Mouse (Mus musculus): ENCODE results near the gene Gm10770. TPM values are rescaled to one million over a fixed set of nuclear protein-coding genes. Genes with fewer than 3 reads are reported as not detected.
"Not testable (repeated sequence)": the region's sequence is repeated elsewhere in the genome, so short reads cannot be mapped to it uniquely, and the experiment has no call there.

The Gm10770 gene
- not detected in 2 replicates for polyA plus RNA-seq (2012; rRNA removed)

DNA sequence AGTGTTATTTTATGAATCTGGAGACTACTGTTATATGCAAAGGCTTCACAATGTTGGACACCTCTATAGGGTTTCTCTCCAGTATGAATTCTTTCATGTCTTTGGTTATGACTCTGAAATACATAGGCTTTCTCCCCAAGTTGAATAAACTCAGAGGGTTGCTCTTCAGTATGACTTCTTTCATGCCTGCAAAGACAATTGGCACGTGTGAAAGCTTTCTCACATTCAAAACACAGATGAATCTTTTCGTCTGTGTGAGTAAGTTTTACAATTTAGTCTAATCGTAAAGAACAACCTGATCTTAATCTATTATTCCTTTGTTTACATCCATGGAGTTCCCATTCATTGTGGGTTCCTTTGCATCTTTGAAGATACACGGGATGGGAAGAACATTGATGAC, at the start of gene Gm10770:
Gene Gm10770, minus strand, starts transcription at position 101 of the 400 bp plus-strand sequence.
- not testable (repeated sequence) for DNase-seq (ENCODE audit: low read depth)

DNA sequence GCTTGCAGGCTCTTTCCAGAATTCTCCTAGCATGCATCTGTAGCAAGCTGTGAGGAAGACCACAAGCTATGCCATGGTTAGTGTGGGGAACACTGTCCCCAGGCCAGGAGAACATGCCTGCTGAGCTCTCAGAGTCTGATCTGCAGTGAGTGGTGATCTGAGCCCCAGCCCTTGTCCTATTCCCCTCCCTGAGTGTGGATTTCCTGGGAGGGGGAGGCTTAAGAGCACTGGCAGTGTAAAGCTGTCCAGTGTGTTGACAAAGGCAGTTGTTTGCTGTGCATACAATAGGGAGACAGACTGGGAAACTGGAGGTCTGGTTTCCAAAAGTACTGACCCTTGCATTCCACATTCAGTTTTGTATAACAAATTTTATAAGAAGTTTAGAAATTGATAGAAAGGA, 43.8 kb upstream of the Gm10770 start:
- DNase-seq (ENCODE audit: low read depth) = not testable (repeated sequence)

DNA sequence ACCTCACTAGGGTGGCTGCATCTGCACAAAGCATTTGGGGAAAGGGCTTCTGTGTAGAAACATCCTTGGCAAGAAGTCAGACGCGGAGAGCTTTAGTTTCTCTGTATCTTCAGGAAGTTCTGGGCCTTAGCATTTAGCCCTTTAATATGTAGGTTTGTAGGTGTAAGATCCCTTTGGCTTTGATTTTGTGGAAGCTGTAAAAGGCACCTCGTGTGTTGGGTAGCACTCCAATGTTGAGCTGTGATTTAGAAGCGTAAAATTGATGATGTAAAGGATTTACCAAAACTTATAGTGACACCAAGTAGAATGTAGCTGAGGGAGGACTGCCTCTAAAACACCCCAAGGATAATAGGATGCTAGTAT, 38.9 kb upstream of the Gm10770 start:
- not testable (repeated sequence) for DNase-seq (ENCODE audit: low read depth)

DNA sequence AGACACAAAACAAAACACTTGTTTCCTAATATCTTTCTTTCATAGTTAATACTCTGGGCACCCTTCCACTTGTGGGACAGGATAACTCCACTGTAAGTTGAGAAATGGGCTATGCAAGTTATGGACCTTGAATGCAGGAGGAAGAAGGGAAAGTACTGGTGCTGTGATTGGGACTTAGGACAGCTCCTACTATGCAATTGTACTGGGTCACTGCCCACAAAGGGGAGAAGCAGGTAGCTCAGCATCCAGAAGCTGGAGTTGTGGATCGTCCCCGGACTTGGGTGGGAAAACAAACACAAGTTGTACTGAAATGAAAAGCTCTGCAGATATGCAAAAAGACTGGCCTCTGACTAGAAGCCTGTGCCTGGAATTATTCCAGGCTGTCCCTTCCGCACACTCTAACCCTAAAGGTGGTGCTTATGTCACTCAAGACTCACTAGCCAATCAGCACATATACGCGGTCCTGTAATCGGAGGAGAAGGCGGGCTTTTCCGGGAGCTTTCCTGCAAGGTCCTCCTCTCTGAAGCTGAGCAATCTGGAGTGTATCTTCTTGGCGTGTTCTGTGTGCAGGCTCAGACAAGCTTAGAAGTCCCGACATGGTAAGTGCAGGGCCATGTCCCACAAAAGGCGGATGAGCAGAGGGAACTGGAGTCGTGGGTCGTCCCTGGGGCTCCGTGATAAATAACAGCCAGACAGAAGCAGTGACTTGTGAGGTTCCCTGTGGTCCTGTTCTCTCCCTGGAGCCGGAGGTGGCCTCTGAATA, 38.3 kb upstream of the Gm10770 start, which contains the start of gene Zfp937:
Gene Zfp937, plus strand, starts transcription at position 474 of the 763 bp plus-strand sequence.
- peak; percentile 37 for DNase-seq (ENCODE audit: low read depth)

DNA sequence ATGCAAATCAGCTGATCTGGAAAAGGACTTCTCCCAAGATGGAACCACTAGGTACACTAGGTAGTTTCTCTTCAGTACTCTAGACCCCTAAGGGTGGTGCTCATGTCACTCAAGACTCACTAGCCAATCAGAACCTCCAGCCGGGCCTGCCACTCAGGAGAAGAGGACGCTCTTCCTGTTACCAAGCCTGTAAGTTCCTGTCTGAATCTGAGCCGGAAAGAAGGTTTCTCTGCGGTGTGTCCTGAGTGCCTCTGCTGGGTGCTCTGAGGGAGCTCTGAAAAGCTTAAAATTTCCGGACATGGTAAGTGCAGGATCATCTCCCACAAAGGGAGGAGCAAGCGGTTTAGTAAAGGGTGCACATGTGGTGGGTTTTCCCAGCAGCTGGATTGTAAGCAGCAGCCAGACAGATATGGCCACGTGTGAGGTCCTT, 2.1 kb upstream of the Gm10770 start, which contains the start of gene Gm14139:
Gene Gm14139, plus strand, starts transcription at position 186 of the 430 bp plus-strand sequence.
- not testable (repeated sequence) for DNase-seq (ENCODE audit: low read depth)

DNA sequence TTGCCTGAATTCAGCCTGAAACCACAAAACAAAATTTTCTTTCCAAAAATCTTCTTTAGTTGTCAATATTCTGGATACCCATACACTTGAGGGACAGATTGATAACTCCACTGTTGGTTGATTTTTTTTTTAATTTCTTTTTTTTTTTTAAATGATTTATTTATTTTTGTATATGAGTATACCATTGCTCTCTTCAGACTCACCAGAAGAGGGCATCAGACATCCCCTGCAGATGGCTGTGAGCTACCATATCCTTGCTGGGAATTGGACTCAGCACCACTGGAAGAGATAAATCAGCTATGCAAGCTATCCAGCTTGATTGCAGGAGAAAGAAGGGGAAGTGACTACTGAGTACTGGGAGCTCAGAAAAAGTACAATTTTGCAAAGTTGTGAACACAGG, 1.6 kb upstream of the Gm10770 start:
- DNase-seq (ENCODE audit: low read depth) = not testable (repeated sequence)

DNA sequence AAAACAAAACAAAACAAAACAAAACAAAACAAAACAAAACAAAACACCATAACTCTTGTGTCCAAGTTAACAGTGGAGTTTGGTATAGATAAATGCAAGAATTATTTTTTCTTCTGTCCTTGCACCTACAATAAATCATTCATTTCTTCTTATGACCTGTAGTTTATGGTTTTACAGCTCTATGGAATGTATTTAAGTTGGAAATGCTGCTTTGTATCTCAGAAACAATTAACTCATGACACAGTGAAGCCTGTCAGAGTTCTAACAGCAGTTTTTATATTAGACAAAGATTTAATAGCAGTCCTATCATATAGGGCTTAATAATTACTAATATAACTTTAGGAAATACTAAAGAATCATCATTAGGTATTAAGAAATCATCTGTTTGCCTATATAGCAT, 5.6 kb downstream of the Gm10770 start:
- DNase-seq (ENCODE audit: low read depth) = no peak

DNA sequence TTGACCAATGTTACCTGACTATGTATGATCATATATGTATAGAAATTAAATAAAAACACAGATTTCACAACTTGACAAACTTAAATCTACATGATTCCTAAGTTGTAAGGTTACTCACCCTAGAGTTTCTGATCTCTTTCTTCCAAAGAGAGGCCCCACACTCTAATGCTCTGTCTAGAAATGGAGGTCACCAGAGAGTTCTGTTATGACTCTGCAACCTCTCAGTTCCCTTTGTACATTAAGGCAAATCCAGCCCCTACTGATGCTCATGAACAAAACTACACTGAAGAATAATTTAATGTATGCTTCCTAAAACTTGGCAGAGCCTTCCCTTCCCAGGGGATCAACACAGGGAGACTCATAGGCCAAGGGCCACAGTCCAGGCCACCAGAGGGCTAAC, 12.8 kb downstream of the Gm10770 start:
- no peak for DNase-seq (ENCODE audit: low read depth)

- peak; percentile 88 for DNase-seq (ENCODE audit: low read depth)
These were observed 43.0 kb downstream of the Gm10770 start, which contains the start of gene Zfp120 for GRCm38 (mm10) chr2:150136435-150136897. TSS of gene Zfp120 (minus strand) at chr2:150136708.

GRCm38 (mm10) chr2:150132773-150133172, 46.7 kb downstream of the Gm10770 start:
- peak; percentile 88 for DNase-seq (ENCODE audit: low read depth)

DNA sequence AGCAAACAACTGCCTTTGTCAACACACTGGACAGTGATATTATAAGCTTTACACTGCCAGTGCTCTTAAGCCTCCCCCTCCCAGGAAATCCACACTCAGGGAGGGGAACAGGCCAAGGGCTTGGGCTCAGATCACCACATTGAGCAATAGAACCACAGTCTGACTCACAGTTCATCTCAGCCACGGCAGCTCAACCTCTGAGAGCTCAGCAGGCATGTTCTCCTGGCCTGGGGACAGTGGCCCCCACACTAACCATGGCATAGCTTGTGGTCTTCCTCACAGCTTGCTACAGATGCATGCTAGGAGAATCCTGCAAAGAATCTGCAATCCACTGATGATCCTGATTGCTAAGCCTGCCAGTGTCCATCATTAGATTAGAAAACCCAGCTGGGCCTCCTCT, 47.5 kb downstream of the Gm10770 start:
- DNase-seq (ENCODE audit: low read depth) = not testable (repeated sequence)

Other genes with a start within 250 kb of the Gm10770 start
- 2.2 and 2.5 TPM in 2 replicates for gene Zfp120, start 43.0 kb downstream of the Gm10770 start, polyA plus RNA-seq (2012; rRNA removed)
- gene Gm14139, start 2.1 kb upstream of the Gm10770 start, polyA plus RNA-seq (2012; rRNA removed) = not detected in 2 replicates
- 0.78 and 1.2 TPM in 2 replicates for gene Zfp937, start 38.4 kb upstream of the Gm10770 start, polyA plus RNA-seq (2012; rRNA removed)
- gene Gm21994, start 75.9 kb upstream of the Gm10770 start, polyA plus RNA-seq (2012; rRNA removed) = 0.15 and 0.34 TPM in 2 replicates
- gene Gm14124, start 77.8 kb upstream of the Gm10770 start, polyA plus RNA-seq (2012; rRNA removed) = not detected in 2 replicates
- gene Gm10130, start 144.0 kb upstream of the Gm10770 start, polyA plus RNA-seq (2012; rRNA removed) = not detected in 2 replicates
- 2.6 and 2.7 TPM in 2 replicates for gene 3300002I08Rik, start 183.1 kb upstream of the Gm10770 start, polyA plus RNA-seq (2012; rRNA removed)